Mouse (Mus musculus) liver, embryonic 16.5 days (tissue): ENCODE data around the gene Xk. TPM values are rescaled to one million over a fixed set of nuclear protein-coding genes. Genes with fewer than 3 reads are reported as not detected.
"Not testable (repeated sequence)": the region's sequence is repeated elsewhere in the genome, so short reads cannot be mapped to it uniquely, and the experiment has no call there.

Source experiments
- ATAC-seq: fragments of 200-750 bp; cut with Nextera tagmentation; 2 replicates; pipeline ENCODE4 v1.8.0; 2017; ENCODE audit warnings: low read depth, mild to moderate bottlenecking, moderate number of reproducible peaks, moderate library complexity
- H3K27ac ChIP-seq: fragments of 300-500 bp; sonication (generic); 2 replicates; pipeline ENCODE4 v1.5.1; 2014; ENCODE audit warnings: mild to moderate bottlenecking, low read length
- H3K27me3 ChIP-seq: fragments of 300-500 bp; sonication (generic); 2 replicates; pipeline ENCODE4 v1.6.1; 2014; ENCODE audit warnings: low read depth, low read length, mixed read lengths; ENCODE audit not compliant: control insufficient read depth, insufficient read depth
- H3K36me3 ChIP-seq: fragments of 300-500 bp; sonication (generic); 2 replicates; pipeline ENCODE4 v1.6.1; 2014; ENCODE audit warnings: mild to moderate bottlenecking; ENCODE audit not compliant: control insufficient read depth, insufficient read depth
- H3K4me1 ChIP-seq: fragments of 300-500 bp; sonication (generic); 2 replicates; pipeline ENCODE4 v1.6.1; 2014; ENCODE audit warnings: low read depth, low read length, mixed read lengths; ENCODE audit not compliant: control insufficient read depth
- H3K4me2 ChIP-seq: fragments of 300-500 bp; sonication (generic); 2 replicates; pipeline ENCODE4 v1.6.1; 2014; ENCODE audit warnings: low read depth, low read length, mixed read lengths
- H3K4me3 ChIP-seq: fragments of 300-500 bp; sonication (generic); 2 replicates; pipeline ENCODE4 v1.5.1; 2014; ENCODE audit warnings: low read depth, mild to moderate bottlenecking, low read length
- H3K9ac ChIP-seq: fragments of 300-500 bp; sonication (generic); 2 replicates; pipeline ENCODE4 v1.6.1; 2014; ENCODE audit warnings: low read depth, low read length
- H3K9me3 ChIP-seq: fragments of 300-500 bp; sonication (generic); replicated peaks from 2 replicates; pipeline ENCODE4 v1.6.1; 2016; ENCODE audit warnings: low read length; ENCODE audit not compliant: control insufficient read depth
- WGBS: fragments of 180-500 bp; shearing (Covaris S2); extraction: QIAGEN DNeasy Blood & Tissue Kit; methylation state at CpG from one replicate; pipeline ENCODE4 v1.1.7; 2014; ENCODE audit not compliant: insufficient replicate concordance; 5-methylcytosine and 5-hydroxymethylcytosine counted together
- polyA plus RNA-seq: library from polyadenylated mRNA; unstranded; fragments of >200 nt; fragmentation: Nextera tagmentation; extraction: Ambion mirVana; gene quantifications from 2 replicates; pipeline ENCODE4 v1.2.1, GENCODE M21; 2015

Xk gene
- polyA plus RNA-seq, 1 experiment from 2014 or later = 26.2 TPM

GRCm38 (mm10) chrX:9293140-9293829, 20.7 kb downstream of the Xk start:
- peak; percentile 76 for ATAC-seq
- not testable (repeated sequence) for H3K4me3 ChIP-seq, H3K9ac ChIP-seq

GRCm38 (mm10) chrX:9298413-9298864, 25.9 kb downstream of the Xk start:
- no peaks in the 10 kb centered on the region; the same call in 1 of the 2 replicates for H3K36me3 ChIP-seq
- ATAC-seq = peak; percentile 99
- peak overlapping the region; percentile 34; the same call in 1 of the 2 replicates for H3K4me3 ChIP-seq
- H3K27ac ChIP-seq = peak overlapping the region; percentile 97
- peaks cover 8% of the 10 kb centered on the region for H3K4me1 ChIP-seq
- no peaks in the 10 kb centered on the region for H3K27me3 ChIP-seq
- peak overlapping the region; percentile 55; the same call in 1 of the 2 replicates for H3K9ac ChIP-seq
- H3K4me2 ChIP-seq = peak overlapping the region; percentile 58
- WGBS = 33% methylated on average over 5 of the region's 5 CpGs
- no peaks in the 10 kb centered on the region for H3K9me3 ChIP-seq

More at GRCm38 (mm10) chrX:9293140-9293829, 20.7 kb downstream of the Xk start:
- not testable (repeated sequence) for H3K27ac ChIP-seq, H3K9me3 ChIP-seq, H3K4me2 ChIP-seq, H3K27me3 ChIP-seq, H3K4me1 ChIP-seq, H3K36me3 ChIP-seq
- WGBS = 54% methylated on average over 3 of the region's 4 CpGs

- Histone ChIP-seq H3K4me2 (peak overlapping the region; percentile 17; the same call in 1 of the 2 replicates), H3K27ac (peak overlapping the region; percentile 48)
- ATAC-seq = no peak
Observed at GRCm38 (mm10) chrX:9302791-9303190, 30.2 kb downstream of the Xk start.

GRCm38 (mm10) chrX:9303455-9303854, 30.9 kb downstream of the Xk start:
- H3K9me3 ChIP-seq = no peaks in the 10 kb centered on the region
- peaks cover 11% of the 10 kb centered on the region for H3K4me1 ChIP-seq
- no peak overlapping the region for H3K4me3 ChIP-seq
- ATAC-seq = peak; percentile 27
- no peak overlapping the region for H3K9ac ChIP-seq
- H3K27me3 ChIP-seq = no peaks in the 10 kb centered on the region
- H3K36me3 ChIP-seq = no peaks in the 10 kb centered on the region; the same call in 1 of the 2 replicates
- peak overlapping the region; percentile 59 for H3K27ac ChIP-seq
- WGBS = 25% methylated on average over 1 of the region's 1 CpGs
- H3K4me2 ChIP-seq = 0 out of 2 replicates have a peak overlapping the region, but pooled peaks have one; percentile 6

More at GRCm38 (mm10) chrX:9302791-9303190, 30.2 kb downstream of the Xk start:
- no peak overlapping the region for H3K4me3 ChIP-seq
- WGBS = 39% methylated on average over 5 of the region's 5 CpGs
- no peaks in the 10 kb centered on the region for H3K27me3 ChIP-seq
- no peak overlapping the region for H3K9ac ChIP-seq
- H3K4me1 ChIP-seq = peaks cover 11% of the 10 kb centered on the region
- no peaks in the 10 kb centered on the region; the same call in 1 of the 2 replicates for H3K36me3 ChIP-seq
- H3K9me3 ChIP-seq = no peaks in the 10 kb centered on the region

GRCm38 (mm10) chrX:9316457-9316856, 43.9 kb downstream of the Xk start:
- H3K9ac ChIP-seq, H3K4me2 ChIP-seq: not testable (repeated sequence)
- peak; percentile 64 for ATAC-seq

GRCm38 (mm10) chrX:9327954-9328353, 55.4 kb downstream of the Xk start:
- not testable (repeated sequence) for H3K9me3 ChIP-seq, H3K27ac ChIP-seq, H3K9ac ChIP-seq, H3K27me3 ChIP-seq, H3K4me3 ChIP-seq, ATAC-seq, H3K4me1 ChIP-seq, H3K36me3 ChIP-seq, H3K4me2 ChIP-seq
- WGBS = 84% methylated on average over 23 of the region's 26 CpGs

More at GRCm38 (mm10) chrX:9316457-9316856, 43.9 kb downstream of the Xk start:
- H3K36me3 ChIP-seq, H3K9me3 ChIP-seq, H3K27ac ChIP-seq, H3K4me3 ChIP-seq, H3K4me1 ChIP-seq, H3K27me3 ChIP-seq: not testable (repeated sequence)

- H3K27ac ChIP-seq, ATAC-seq, H3K36me3 ChIP-seq, H3K4me3 ChIP-seq, H3K27me3 ChIP-seq, H3K9me3 ChIP-seq, H3K9ac ChIP-seq, H3K4me1 ChIP-seq, H3K4me2 ChIP-seq: not testable (repeated sequence)
- WGBS = 73% methylated on average over 12 of the region's 12 CpGs
Observed at GRCm38 (mm10) chrX:9332366-9332962, 59.9 kb downstream of the Xk start.

GRCm38 (mm10) chrX:9333035-9333434, 60.5 kb downstream of the Xk start:
- H3K4me1 ChIP-seq, ATAC-seq, H3K9me3 ChIP-seq, H3K4me3 ChIP-seq, H3K9ac ChIP-seq, H3K27ac ChIP-seq, H3K27me3 ChIP-seq, H3K36me3 ChIP-seq, H3K4me2 ChIP-seq: not testable (repeated sequence)
- WGBS = 35% methylated on average over 1 of the region's 2 CpGs

- not testable (repeated sequence) for H3K9me3 ChIP-seq, H3K4me3 ChIP-seq, H3K27ac ChIP-seq, H3K36me3 ChIP-seq, ATAC-seq, H3K9ac ChIP-seq, H3K4me2 ChIP-seq, H3K4me1 ChIP-seq, H3K27me3 ChIP-seq
- WGBS = 53% methylated on average over 1 of the region's 1 CpGs
Observed at GRCm38 (mm10) chrX:9334996-9335395, 62.4 kb downstream of the Xk start.
